Mouse (Mus musculus) heart, postnatal 10 days (tissue): ENCODE measurements around the gene Ifi206. TPM values are rescaled to one million over a fixed set of nuclear protein-coding genes. Genes with fewer than 3 reads are reported as not detected.
"Not testable (repeated sequence)": the region's sequence is repeated elsewhere in the genome, so short reads cannot be mapped to it uniquely, and the experiment has no call there.

ENCODE experiments used
- DNase-seq, 2 experiments: peaks; one replicate each; pipeline ENCODE4 v3.0.0; 2021
- intact Hi-C: fragments of 180-260 bp; cut with DNase I; formaldehyde crosslinking; loops from one replicate; pipeline ENCODE4 v1.15.1; 2025
- total RNA-seq, 2 experiments: library from RNA; stranded (reverse); gene quantifications; 2 replicates each; pipeline ENCODE4 v1.2.3; 2021

Ifi206 gene
- under 1 TPM; 0.07 to 0.12 TPM for total RNA-seq

GRCm38 (mm10) chr1:173490812-173491480 is at the start of gene Ifi206:
Ifi206 (minus strand) TSS chr1:173491041.
- DNase-seq, intact Hi-C loops: not testable (repeated sequence)

DNA sequence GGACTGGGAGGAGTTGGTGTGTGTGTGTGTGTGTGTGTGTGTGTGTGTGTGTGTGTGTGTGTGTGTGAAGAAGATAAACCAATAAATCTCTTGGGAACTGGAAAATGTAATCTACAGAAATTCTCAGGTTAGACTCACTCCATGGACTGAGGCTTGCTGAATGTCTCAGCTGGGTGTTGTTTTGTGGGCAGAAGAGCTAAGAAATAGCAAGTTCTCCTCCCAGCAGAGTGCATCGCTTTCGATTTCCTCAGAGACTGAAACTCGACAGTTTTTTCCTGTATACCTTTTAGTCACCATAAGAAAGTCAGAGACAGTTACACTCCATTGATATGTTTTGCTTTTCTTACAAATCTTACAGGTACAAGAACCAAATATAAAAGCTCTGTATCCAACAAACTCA is 45.0 kb upstream of the Ifi206 start, which contains the start of gene Ifi214:
Ifi214 (minus strand) TSS at position 167 of the 400 bp plus-strand sequence.
- intact Hi-C loops, DNase-seq: not testable (repeated sequence)

DNA sequence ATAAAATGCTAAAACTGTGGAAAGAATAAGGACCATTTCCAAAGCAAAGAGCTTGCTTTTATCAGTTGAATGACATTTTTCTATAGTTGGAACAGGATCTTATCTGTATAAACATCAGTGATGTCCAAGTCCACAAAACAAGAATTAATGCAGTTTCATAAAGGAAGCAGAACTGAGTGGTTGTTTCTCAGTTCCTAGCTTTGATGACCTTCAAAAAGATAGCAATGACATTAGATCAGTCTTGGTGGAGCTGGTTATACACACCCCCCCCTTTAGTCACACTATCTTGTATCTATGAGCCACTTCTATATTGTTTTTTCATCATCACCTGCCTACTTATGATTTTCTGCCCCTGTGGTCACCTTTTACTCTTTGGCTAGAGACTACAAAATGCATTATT is 30.6 kb upstream of the Ifi206 start:
- no peak for DNase-seq
- intact Hi-C loops: no loop called here

GRCm38 (mm10) chr1:173510595-173510994 is 19.8 kb upstream of the Ifi206 start:
- intact Hi-C loops, DNase-seq: not testable (repeated sequence)

- DNase-seq, intact Hi-C loops: not testable (repeated sequence)
Observed at GRCm38 (mm10) chr1:173491483-173491882, 642 bp upstream of the Ifi206 start.

DNA sequence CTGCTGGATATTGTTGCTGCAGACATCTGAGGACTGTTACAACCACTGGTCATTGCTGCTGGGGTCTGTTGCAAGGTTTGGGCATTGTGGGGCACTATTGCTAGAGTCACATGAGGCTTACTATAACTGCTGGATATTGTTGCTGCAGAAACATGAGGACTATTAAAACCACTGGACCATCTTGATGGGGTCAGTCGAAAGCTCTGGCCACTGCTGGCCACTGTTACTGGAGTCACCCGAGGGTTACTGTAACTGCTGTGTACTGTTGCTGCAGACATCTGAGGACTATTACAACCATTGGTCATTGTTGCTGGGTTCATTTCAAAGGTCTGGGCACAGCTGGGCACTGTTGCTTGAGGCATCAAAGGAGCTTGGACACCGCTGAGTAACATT is 9.7 kb downstream of the Ifi206 start:
- not testable (repeated sequence) for DNase-seq

DNA sequence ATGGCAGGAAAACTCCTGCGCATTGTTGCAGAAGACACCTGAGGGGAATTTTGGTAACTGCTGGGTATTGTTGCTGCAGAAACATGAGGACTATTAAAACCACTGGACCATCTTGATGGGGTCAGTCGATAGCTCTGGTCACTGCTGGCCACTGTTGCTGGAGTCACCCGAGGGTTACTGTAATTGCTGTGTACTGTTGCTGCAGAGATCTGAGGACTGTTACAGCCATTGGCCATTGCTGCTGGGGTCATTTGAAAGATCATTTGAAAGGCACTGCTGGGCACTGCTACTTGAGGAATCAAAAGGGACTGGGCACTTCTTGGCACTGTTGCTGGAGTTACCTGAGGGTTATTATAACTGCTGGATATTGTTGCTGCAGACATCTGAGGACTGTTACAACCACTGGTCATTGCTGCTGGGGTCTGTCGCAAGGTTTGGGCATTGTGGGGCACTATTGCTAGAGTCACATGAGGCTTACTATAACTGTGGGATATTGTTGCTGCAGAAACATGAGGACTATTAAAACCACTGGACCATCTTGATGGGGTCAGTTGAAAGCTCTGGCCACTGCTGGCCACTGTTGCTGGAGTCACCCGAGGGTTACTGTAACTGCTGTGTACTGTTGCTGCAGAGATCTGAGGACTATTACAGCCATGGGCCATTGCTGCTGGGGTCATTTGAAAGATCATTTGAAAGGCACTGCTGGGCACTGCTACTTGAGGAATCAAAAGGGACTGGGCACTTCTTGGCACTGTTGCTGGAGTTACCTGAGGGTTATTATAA is 10.3 kb downstream of the Ifi206 start:
- intact Hi-C loops, DNase-seq: not testable (repeated sequence)

More for the DNA sequence above, 9.7 kb downstream of the Ifi206 start:
- intact Hi-C loops: not testable (repeated sequence)

DNA sequence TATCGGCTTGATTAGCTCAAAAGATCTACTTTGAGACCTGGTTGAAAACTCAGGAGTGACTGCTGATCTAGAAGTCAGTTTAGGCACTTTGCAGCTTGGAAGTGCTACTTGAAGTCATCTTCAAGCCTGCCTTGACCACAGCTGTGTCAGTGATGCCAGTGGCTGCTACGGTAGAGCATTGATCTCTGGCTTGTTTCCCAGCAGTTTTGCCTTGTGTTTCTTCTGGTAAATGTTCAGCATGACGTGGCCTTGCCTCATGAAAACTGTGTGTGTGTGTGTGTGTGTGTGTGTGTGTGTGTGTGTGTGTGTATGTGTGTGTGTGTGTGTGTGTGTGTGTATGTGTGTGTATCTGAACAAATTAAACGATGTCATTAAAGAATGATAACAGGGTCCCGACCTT is 34.1 kb downstream of the Ifi206 start:
- intact Hi-C loops: loop anchor here (1.0 to 5.0 kb wide), 3 partner anchors 647 to 1096 kb away; no protein-coding TSS in a partner anchor
- DNase-seq: no peak

DNA sequence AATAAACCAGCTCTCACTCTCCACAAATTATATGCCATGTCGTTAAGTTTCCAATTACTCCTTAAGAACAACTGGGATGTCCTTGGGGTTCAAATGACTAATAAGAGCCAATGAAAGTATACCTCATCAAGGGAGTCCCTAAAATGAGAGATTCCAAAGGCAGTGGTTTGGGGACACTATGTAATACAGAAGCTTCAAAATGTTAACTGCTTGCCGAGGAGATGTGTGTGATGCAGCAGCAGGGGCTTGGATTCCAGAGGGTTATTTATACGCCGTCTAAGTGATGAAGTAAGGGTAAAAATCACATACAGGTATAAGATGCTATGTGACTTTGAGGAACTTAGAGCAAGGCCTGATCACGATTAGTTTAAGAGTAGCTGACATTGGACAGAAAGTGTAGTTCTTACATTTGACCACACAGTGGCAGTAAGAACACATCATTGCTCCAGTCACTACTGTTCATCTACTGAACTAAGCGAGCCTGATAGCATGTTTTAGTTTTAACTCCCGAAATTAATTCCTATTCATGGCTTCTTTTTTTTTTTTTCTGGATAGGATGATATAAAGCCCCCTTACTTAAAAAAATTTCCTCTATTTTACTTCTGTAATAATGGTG is 34.6 kb downstream of the Ifi206 start:
- intact Hi-C loops: loop anchor here (1.0 to 5.0 kb wide), 3 partner anchors 647 to 1096 kb away; no protein-coding TSS in a partner anchor
- DNase-seq: peak; percentile 44 to 63

DNA sequence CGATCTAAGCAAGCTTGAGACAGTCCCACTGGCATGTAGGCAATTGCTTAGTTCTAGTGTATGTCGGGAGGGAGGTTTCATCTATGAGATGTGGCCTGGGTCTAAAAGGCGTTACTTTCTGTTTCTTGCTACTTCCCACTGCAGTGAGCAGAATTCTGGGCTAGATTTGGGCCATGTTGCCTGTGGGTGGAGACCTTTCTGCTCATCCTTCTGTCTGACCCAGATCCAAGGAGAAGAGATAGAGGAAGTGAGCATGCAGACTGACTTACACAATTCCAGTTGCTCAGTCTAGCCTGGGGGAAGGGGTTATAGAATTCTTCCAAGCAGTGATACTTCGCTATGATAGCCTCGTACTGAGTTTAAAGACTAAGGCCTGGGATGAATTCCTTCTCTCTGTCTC is 39.2 kb downstream of the Ifi206 start:
- intact Hi-C loops: no loop called here
- no peak for DNase-seq

- DNase-seq: no peak
- intact Hi-C loops: no loop called here
Observed at GRCm38 (mm10) chr1:173450621-173451020, 40.2 kb downstream of the Ifi206 start.

- intact Hi-C loops: no loop called here
- DNase-seq: no peak
Observed at GRCm38 (mm10) chr1:173447067-173447466, 43.8 kb downstream of the Ifi206 start.

- intact Hi-C loops: no loop called here
Observed at GRCm38 (mm10) chr1:173443061-173443460, 47.8 kb downstream of the Ifi206 start.

DNA sequence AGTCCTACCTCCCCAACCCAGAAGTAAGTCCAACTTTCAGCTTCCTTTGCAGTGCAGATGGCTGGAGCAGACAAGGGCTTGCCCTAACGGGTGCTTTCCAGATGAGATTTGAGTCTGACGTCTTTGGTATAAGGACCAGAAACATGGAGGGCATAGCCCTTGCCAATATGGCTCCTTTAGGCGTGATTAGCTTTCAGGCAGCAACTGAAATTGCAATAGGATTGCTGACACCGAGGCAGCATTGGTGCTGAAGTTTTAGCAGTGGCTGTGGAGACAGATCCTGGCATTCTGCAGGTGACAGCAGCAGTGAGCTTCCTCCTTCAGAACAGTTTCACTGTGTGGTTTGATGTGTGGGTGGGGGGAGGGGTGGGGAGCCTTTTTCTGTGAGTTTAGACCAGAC is 49.6 kb downstream of the Ifi206 start:
- intact Hi-C loops: no loop called here
- no peak for DNase-seq

More at GRCm38 (mm10) chr1:173443061-173443460, 47.8 kb downstream of the Ifi206 start:
- DNase-seq: no peak

DNA sequence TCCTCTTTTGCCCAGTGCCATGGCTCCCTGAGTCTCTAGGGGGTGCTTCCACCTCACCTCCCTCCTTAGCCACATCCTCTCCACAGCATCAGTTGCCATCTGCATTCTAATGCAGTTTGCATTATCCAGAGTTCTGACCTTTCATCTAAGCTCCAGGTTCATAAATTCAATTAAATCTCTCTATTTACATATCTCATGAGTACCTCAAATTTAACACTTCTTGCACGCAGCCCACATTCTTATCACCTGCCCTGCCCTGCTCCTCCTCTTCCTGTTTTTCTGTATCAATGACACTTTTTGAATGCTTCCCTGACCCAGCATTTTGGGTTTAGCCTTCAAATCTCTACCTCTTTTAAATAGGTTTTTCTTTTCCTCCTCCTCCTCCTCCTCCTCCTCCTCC is 50.2 kb downstream of the Ifi206 start:
- DNase-seq: no peak
- intact Hi-C loops: no loop called here

DNA sequence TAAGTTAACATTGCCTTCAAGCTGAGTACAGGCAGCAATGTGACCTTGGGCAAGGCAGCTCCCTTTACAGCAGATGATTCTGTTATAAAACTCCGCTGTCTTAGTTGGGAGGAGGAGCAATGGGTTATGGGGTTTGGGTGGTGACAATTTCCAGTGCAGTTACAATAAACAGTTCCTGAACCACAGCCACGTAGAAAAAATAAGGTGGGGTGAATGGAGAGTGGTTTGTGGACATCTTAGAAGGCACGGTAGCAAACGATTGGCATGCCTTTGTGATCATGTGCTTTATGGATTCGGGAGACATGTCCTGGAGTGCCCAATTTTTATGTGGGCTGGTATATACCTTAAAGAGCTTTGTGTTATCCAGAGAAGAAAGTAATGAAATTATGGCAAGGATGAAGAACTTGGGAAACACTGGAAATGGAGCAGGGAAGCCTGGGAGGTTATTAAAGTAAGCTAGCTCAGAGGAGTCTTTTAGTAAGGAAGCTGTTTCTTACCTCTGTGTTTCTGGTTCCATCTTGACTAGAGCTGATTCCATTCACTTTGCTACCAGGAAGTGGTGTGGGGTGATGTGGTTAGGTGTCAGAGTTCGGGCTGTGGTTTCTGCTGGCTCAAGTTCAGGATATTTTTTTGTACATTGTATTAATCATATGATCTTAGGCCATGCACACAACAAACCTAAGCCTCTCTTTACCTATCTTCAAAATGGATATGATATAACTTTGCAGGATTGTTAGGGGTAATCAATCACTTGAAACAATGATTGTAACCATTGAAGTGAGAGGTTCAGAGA is 53.5 kb downstream of the Ifi206 start:
- DNase-seq: no peak
- intact Hi-C loops: no loop called here

- DNase-seq: no peak
- intact Hi-C loops: no loop called here
Observed at GRCm38 (mm10) chr1:173432411-173432810, 58.4 kb downstream of the Ifi206 start.

- intact Hi-C loops: no loop called here
- no peak for DNase-seq
Observed at GRCm38 (mm10) chr1:173429995-173430699, 60.7 kb downstream of the Ifi206 start.

- intact Hi-C loops: no loop called here
- peak in 1 of 2 experiments; percentile 11 for DNase-seq
Observed at GRCm38 (mm10) chr1:173427385-173427784, 63.5 kb downstream of the Ifi206 start.

DNA sequence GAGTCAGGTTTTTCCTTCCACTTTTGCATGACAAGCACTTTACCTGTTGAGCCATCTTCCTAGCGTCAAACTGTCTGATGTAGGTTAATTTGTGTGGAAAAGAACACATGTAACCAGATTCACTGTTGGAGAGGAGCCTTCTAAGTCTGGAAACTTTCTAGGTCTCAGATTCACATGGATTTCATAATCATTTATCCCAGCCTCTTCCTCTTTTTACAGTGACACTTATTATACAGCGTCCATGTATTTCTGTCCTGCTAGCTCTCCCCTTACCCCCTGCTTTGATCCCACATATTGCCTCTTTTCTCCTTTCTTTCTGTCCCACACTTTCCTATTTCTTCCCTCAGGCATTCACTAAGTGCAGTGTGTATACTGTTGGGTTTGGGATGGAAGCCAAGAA is 64.5 kb downstream of the Ifi206 start:
- intact Hi-C loops: no loop called here
- no peak for DNase-seq
